Mouse (Mus musculus): Measurements from ENCODE around the gene Gm8947. TPM values are rescaled to one million over a fixed set of nuclear protein-coding genes. Genes with fewer than 3 reads are reported as not detected.

Gene Gm8947
- polyA plus RNA-seq, 1 experiment from 2014 or later, result 0.26 TPM

DNA sequence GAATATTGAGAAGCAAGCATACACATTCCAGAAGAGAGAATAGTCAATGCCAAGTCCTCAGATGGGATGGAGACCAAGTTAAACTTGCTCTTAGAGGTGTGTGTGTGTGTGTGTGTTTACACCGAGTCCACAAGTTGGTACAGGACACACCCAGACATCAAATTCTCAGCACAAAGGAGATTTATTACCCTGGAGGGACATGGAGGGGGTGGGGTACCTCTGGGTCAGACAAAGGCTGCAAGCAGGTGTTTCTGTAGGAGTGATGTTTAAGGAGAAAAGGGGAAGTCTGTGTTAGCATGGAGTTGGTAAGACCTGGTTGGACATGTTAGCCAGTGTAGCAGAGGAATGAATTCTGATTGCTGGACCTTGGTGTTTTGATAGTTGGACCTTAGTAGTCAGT is 23.8 kb downstream of the Gm8947 start:
- peak overlapping the region; percentile 89 for H3K27ac ChIP-seq
- ATAC-seq (replicated peaks; ENCODE audit: low FRiP score), result peak; percentile 50
- WGBS, result 24% methylated on average over 1 of the region's 1 CpGs

DNA sequence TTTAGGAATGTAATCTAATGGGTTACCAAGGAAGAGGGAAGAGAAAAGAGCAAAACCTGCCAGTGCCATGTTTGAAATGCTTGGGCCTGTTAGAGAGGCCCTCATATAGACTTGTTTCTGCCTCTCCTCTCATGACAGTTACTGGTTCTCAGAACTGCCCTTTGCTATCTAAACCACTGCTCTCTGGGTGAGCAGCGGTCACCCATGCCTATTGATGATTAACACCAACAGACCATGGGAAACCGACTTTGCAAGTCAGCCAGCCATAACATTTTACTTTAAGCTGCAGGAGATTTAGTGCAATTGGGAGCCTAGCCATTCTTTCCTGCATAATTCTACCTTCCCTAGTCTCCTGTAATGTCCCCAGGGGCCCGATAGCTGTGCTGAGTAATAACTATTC is 24.2 kb downstream of the Gm8947 start:
- peaks cover 36% of the 10 kb centered on the region for H3K4me1 ChIP-seq
- no peak overlapping the region for H3K4me3 ChIP-seq (replicated peaks)
- 35% methylated on average over 3 of the region's 3 CpGs for WGBS
- H3K27ac ChIP-seq, result peak overlapping the region; percentile 89
- no peaks in the 10 kb centered on the region for H3K9me3 ChIP-seq (replicated peaks)
- peak; percentile 93 for ATAC-seq (replicated peaks; ENCODE audit: low FRiP score)
- H3K27me3 ChIP-seq, result no peaks in the 10 kb centered on the region
- no peak overlapping the region for H3K9ac ChIP-seq
- no peaks in the 10 kb centered on the region for H3K36me3 ChIP-seq
- H3K4me2 ChIP-seq, result no peak overlapping the region

More for the DNA sequence above, 23.8 kb downstream of the Gm8947 start:
- Histone ChIP-seq H3K4me1 (peaks cover 36% of the 10 kb centered on the region), H3K36me3 (no peaks in the 10 kb centered on the region), H3K4me3 (replicated peaks) (no peak overlapping the region), H3K9ac (no peak overlapping the region), H3K27me3 (no peaks in the 10 kb centered on the region), H3K9me3 (replicated peaks) (no peaks in the 10 kb centered on the region), H3K4me2 (no peak overlapping the region)

DNA sequence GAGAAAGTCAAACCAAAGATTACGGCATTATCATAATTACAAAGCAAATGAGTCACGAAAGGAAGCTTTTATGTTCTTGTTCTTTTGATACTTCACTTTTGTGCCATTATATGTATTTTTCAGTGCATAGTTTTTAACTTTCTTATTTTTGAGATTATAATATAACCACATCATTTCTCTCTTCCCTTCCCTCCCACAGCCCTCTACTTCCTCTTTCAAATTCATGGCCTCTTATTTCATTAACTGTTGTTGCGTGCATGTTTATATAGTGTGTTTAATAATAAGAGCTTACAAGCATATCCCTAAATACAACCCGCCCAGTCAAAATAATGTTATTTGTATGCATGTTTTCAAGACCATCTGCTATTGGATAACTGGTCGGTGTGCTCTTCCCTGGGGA is 26.9 kb downstream of the Gm8947 start:
- H3K27ac ChIP-seq, result no peak overlapping the region
- H3K9me3 ChIP-seq (replicated peaks), result no peaks in the 10 kb centered on the region
- no peaks in the 10 kb centered on the region for H3K27me3 ChIP-seq
- ATAC-seq (replicated peaks; ENCODE audit: low FRiP score), result no peak
- no peak overlapping the region for H3K9ac ChIP-seq
- H3K4me2 ChIP-seq, result no peak overlapping the region
- H3K4me1 ChIP-seq, result peaks cover 33% of the 10 kb centered on the region
- H3K36me3 ChIP-seq, result no peaks in the 10 kb centered on the region
- 94% methylated on average over 5 of the region's 5 CpGs for WGBS
- no peak overlapping the region for H3K4me3 ChIP-seq (replicated peaks)

DNA sequence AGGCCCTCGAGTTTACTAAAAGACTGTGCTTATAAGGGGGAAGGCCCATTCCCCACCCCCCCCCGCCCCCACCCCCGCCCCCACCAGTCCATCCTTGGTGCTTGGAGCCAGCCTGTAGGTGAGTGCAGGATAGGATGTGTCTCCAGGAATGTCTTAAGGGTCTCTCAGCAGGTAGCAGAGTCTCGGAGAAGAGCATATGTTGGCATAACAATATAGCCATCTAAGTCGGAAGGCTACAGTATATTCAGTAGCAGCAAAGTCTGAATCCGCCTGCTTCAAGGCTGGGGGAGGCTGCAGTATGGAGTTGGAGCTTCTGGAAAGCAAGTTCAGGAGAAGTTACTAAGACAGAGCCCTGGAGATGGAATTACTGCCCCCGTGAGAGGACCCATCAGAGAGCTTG is 27.9 kb downstream of the Gm8947 start:
- ATAC-seq (replicated peaks; ENCODE audit: low FRiP score), result no peak
- Histone ChIP-seq H3K36me3 (no peaks in the 10 kb centered on the region), H3K4me1 (peaks cover 24% of the 10 kb centered on the region), H3K27me3 (no peaks in the 10 kb centered on the region), H3K4me3 (replicated peaks) (no peak overlapping the region), H3K4me2 (no peak overlapping the region), H3K27ac (no peak overlapping the region), H3K9me3 (replicated peaks) (no peaks in the 10 kb centered on the region), H3K9ac (no peak overlapping the region)
- WGBS, result 79% methylated on average over 7 of the region's 7 CpGs

GRCm38 (mm10) chr1:151222561-151223267 is 30.5 kb downstream of the Gm8947 start:
- Histone ChIP-seq H3K27ac (no peak overlapping the region), H3K9ac (no peak overlapping the region), H3K4me1 (0 out of 2 replicates have a peak, but pooled peaks cover 2% of the 10 kb centered on the region), H3K4me2 (no peak overlapping the region), H3K36me3 (no peaks in the 10 kb centered on the region), H3K9me3 (replicated peaks) (no peaks in the 10 kb centered on the region), H3K4me3 (replicated peaks) (no peak overlapping the region), H3K27me3 (no peaks in the 10 kb centered on the region)
- 0 out of 2 replicates have a peak, but pooled peaks have one; percentile 14 for ATAC-seq (replicated peaks; ENCODE audit: low FRiP score)
- 86% methylated on average over 10 of the region's 10 CpGs for WGBS

- 63% methylated on average over 1 of the region's 1 CpGs for WGBS
- H3K27ac ChIP-seq, result no peak overlapping the region
- H3K36me3 ChIP-seq, result no peaks in the 10 kb centered on the region
- no peak for ATAC-seq (replicated peaks; ENCODE audit: low FRiP score)
- no peaks in the 10 kb centered on the region for H3K4me1 ChIP-seq
- H3K9me3 ChIP-seq (replicated peaks), result no peaks in the 10 kb centered on the region
- H3K9ac ChIP-seq, result no peak overlapping the region
- no peak overlapping the region for H3K4me3 ChIP-seq (replicated peaks)
- H3K4me2 ChIP-seq, result no peak overlapping the region
- no peaks in the 10 kb centered on the region for H3K27me3 ChIP-seq
Measured at GRCm38 (mm10) chr1:151223377-151223776, 31.2 kb downstream of the Gm8947 start.

- Histone ChIP-seq H3K36me3 (no peaks in the 10 kb centered on the region), H3K9ac (no peak overlapping the region), H3K27me3 (no peaks in the 10 kb centered on the region), H3K9me3 (replicated peaks) (no peaks in the 10 kb centered on the region), H3K4me1 (no peaks in the 10 kb centered on the region), H3K4me3 (replicated peaks) (no peak overlapping the region), H3K27ac (no peak overlapping the region), H3K4me2 (no peak overlapping the region)
- ATAC-seq (replicated peaks; ENCODE audit: low FRiP score), result no peak; the same call in 1 of the 2 replicates
- WGBS, result 79% methylated on average over 1 of the region's 1 CpGs
Measured at GRCm38 (mm10) chr1:151224536-151224935, 32.4 kb downstream of the Gm8947 start.

- Histone ChIP-seq H3K9me3 (replicated peaks) (no peaks in the 10 kb centered on the region), H3K9ac (no peak overlapping the region), H3K36me3 (no peaks in the 10 kb centered on the region), H3K4me3 (replicated peaks) (no peak overlapping the region), H3K27ac (no peak overlapping the region), H3K4me2 (no peak overlapping the region), H3K4me1 (no peaks in the 10 kb centered on the region), H3K27me3 (no peaks in the 10 kb centered on the region)
- WGBS, result 61% methylated on average over 8 of the region's 8 CpGs
- no peak for ATAC-seq (replicated peaks; ENCODE audit: low FRiP score)
Measured at GRCm38 (mm10) chr1:151227506-151227905, 35.3 kb downstream of the Gm8947 start.

DNA sequence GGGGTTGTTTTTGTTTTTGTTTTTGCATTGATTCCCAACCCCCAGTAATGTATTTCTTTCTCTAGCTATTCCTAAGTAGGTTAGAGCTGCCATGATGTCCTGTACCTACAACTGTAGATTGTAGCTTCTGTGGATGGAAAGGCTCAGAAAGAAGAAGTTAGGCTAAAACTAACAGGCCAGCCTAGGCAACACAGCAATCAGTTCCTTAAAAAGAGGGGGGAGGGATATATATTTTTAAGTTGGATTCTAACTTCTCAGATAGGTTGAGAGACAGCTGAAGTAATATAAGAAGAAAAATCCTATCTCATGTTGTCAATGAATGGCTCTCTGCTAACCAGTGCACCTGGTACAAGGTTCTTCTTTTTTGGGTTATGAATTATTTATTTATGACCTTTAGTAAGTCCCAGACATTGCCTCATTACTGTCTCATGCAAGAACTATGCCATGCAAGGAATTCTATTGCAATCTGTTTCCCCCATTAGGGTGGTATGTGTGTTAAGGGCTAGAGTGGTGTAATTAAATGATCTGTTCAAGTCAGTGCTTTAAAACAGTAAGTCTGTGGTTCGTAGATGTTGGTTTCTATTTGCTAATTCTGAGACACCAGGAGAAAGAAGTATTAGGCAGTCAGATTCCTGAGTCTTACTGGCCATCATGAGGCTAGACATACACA is 36.3 kb downstream of the Gm8947 start:
- Histone ChIP-seq H3K4me1 (no peaks in the 10 kb centered on the region), H3K9ac (no peak overlapping the region), H3K4me3 (replicated peaks) (no peak overlapping the region), H3K9me3 (replicated peaks) (no peaks in the 10 kb centered on the region), H3K4me2 (no peak overlapping the region), H3K27ac (no peak overlapping the region), H3K27me3 (no peaks in the 10 kb centered on the region), H3K36me3 (no peaks in the 10 kb centered on the region)
- no peak for ATAC-seq (replicated peaks; ENCODE audit: low FRiP score)
- whole genome bisulfite sequencing, result 76% methylated on average over 1 of the region's 1 CpGs

GRCm38 (mm10) chr1:151232346-151232745 is 40.2 kb downstream of the Gm8947 start:
- no peaks in the 10 kb centered on the region for H3K9me3 ChIP-seq (replicated peaks)
- no peaks in the 10 kb centered on the region for H3K27me3 ChIP-seq
- WGBS, result 79% methylated on average over 3 of the region's 3 CpGs
- no peak overlapping the region for H3K4me3 ChIP-seq (replicated peaks)
- H3K4me2 ChIP-seq, result no peak overlapping the region
- 0 out of 2 replicates have a peak, but pooled peaks cover 9% of the 10 kb centered on the region for H3K4me1 ChIP-seq
- no peaks in the 10 kb centered on the region for H3K36me3 ChIP-seq
- no peak for ATAC-seq (replicated peaks; ENCODE audit: low FRiP score)
- no peak overlapping the region for H3K9ac ChIP-seq
- H3K27ac ChIP-seq, result no peak overlapping the region

- Histone ChIP-seq H3K27me3 (no peaks in the 10 kb centered on the region), H3K9me3 (replicated peaks) (no peaks in the 10 kb centered on the region), H3K9ac (no peak overlapping the region), H3K4me3 (replicated peaks) (no peak overlapping the region), H3K4me1 (0 out of 2 replicates have a peak, but pooled peaks cover 9% of the 10 kb centered on the region), H3K4me2 (no peak overlapping the region), H3K27ac (no peak overlapping the region), H3K36me3 (no peaks in the 10 kb centered on the region)
- no peak for ATAC-seq (replicated peaks; ENCODE audit: low FRiP score)
- WGBS, result 84% methylated on average over 3 of the region's 3 CpGs
Measured at GRCm38 (mm10) chr1:151233756-151234155, 41.6 kb downstream of the Gm8947 start.

DNA sequence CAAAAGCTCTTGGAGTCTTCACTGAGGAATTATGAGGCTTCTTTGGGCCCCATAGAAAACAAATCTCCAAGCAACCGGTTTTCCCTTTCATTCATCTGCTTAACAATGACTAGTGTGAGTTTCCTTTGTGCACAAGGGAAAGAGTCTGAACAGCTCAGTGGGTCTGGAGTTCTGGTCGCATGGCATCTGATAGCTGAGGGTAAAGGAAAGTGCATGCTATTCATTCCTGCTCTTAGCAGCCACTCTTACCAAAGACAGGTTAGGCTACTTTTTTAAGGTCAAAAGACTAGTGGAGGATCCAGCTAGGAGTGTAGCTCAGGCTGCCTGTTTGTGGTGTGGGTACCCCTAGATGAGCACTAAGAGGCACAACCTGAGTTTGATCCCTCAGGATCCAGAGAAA is 43.4 kb downstream of the Gm8947 start:
- Histone ChIP-seq H3K36me3 (no peaks in the 10 kb centered on the region), H3K9ac (no peak overlapping the region), H3K4me1 (0 out of 2 replicates have a peak, but pooled peaks cover 9% of the 10 kb centered on the region), H3K4me2 (no peak overlapping the region), H3K4me3 (replicated peaks) (no peak overlapping the region), H3K27ac (no peak overlapping the region), H3K9me3 (replicated peaks) (no peaks in the 10 kb centered on the region; the same call in 1 of the 2 replicates), H3K27me3 (no peaks in the 10 kb centered on the region)
- WGBS, result 64% methylated on average over 2 of the region's 2 CpGs
- ATAC-seq (replicated peaks; ENCODE audit: low FRiP score), result no peak
